Mouse (Mus musculus) gastrocnemius, postnatal 10 days (tissue): ENCODE data around the gene Fgfr4. TPM values are rescaled to one million over a fixed set of nuclear protein-coding genes. Genes with fewer than 3 reads are reported as not detected.
A peak's percentile ranks its signal among the peaks of the same experiment; 100 is the strongest.

Experiments
- DNase-seq: peaks from one replicate; pipeline ENCODE4 v3.0.0; 2021; ENCODE audit warnings: mixed read lengths
- total RNA-seq, 2 experiments: library from RNA; stranded (reverse); gene quantifications; 2 replicates each; pipeline ENCODE4 v1.2.3; 2021

Gene Fgfr4
- total RNA-seq, 2 experiments from 2014 or later = 16.3 to 24.5 TPM

DNA sequence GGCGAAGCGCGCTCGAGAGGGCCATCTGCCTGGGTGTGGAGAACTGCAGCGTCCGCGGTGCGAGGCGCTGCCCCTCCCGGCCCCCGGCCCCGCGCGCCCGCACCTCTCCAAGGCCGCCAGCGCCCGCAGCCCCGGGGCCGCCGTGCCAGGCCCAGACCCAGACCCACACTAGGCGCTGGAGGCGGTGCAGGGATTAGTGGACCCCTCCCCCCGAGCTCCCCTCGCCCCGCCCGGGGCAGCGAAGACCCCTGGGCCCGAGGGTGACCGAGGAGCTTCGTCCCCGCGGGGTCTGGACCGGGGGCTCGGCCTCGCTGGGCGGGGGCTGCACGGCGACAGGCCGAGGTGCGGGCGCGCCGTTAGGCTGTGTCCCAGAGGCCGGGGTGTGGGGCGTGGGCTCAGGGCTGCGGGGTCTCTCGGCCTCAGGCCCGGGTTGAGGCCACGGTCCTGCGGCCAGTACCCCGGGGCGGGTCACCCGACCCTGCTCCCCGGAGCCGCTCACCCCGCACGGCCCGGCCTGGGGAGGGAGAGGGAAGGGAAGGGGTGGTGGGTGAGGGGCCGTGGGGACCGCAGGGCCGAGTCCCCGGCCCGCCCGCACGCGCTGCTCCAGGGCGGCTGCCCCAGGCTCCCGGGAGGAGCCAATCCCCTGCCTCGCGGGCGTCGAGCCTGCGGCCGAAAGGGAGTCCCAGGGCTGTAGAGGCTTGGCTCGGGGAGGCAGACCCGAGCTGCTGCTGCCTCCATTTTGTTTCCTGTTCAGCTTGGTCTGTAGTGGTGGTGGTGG, 57.9 kb downstream of the Fgfr4 start:
- peak; percentile 58 for DNase-seq

- no peak for DNase-seq
These were observed 58.5 kb downstream of the Fgfr4 start for GRCm38 (mm10) chr13:55210971-55211220.

DNA sequence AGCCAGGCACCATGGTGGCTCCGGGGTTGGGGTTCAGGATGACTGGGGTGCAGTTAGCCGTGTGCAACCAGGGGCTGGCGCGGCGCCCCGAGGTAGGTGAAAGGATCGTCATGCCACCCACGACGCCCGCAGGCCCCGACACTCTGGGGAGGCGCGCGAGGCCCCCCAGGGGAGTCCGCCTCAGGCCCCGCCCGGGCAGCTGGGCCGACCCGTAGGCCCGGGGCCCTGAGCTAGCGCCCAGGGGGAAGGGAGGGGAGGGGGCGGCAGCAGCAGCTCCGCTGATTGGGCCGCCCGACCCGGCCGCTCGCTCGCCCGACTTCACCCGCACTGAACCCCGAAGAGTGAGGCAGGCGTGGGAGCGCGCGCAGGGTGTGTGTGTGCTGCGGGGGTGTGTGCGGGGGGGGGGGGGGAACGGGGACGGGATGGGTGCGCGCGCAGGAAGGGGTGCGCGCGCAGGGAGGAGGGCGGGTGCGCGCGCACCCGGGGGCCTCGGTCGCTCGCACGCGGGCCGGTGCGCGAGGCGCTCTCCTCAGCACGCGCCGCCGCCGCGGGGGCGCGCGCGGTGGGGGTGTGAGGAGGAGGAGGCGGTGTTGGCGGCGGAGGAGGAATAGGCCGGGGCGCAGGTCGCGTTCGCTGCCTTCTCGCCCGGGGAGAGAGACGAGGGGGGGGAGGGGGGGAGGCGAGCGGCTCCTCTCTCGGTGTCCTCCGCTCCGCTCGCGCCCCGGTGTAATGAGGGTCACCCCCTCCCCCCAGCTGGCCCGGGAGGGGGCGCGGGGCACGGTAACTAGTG, 59.0 kb downstream of the Fgfr4 start:
- peak; percentile 88 for DNase-seq

- DNase-seq = no peak
These were observed 59.5 kb downstream of the Fgfr4 start for GRCm38 (mm10) chr13:55212011-55212360.

GRCm38 (mm10) chr13:55212361-55213137, 60.1 kb downstream of the Fgfr4 start:
- peak; percentile 67 for DNase-seq

- DNase-seq = no peak
These were observed 60.8 kb downstream of the Fgfr4 start for GRCm38 (mm10) chr13:55213138-55213806.

Other genes with a start within 250 kb of the Fgfr4 start
- 1 to 10 TPM; 3.7 to 4.8 TPM for gene Unc5a, start 203.2 kb upstream of the Fgfr4 start, total RNA-seq
- 1 to 10 TPM in 1 of 2 experiments, under 1 TPM in 1; 0.85 to 1.3 TPM for gene Hk3, start 131.3 kb upstream of the Fgfr4 start, total RNA-seq
- 10 to 100 TPM; 17.3 to 22.8 TPM for gene Uimc1, start 52.3 kb upstream of the Fgfr4 start, total RNA-seq
- 10 to 100 TPM; 12.5 to 16.5 TPM for gene Zfp346, start 47.3 kb upstream of the Fgfr4 start, total RNA-seq
- not detected for gene Gm17617, start 19.1 kb upstream of the Fgfr4 start, total RNA-seq
- 10 to 100 TPM; 75.4 to 89.6 TPM for gene Nsd1, start 57.1 kb downstream of the Fgfr4 start, total RNA-seq
- 10 to 100 TPM; 66.3 to 79.2 TPM for gene Prelid1, start 167.9 kb downstream of the Fgfr4 start, total RNA-seq
- 10 to 100 TPM; 36.0 to 37.2 TPM for gene Rab24, start 169.3 kb downstream of the Fgfr4 start, total RNA-seq
- gene Mxd3, start 177.2 kb downstream of the Fgfr4 start, total RNA-seq = 1 to 10 TPM; 6.2 to 7.8 TPM
- 10 to 100 TPM; 37.0 to 45.1 TPM for gene Lman2, start 210.1 kb downstream of the Fgfr4 start, total RNA-seq
- gene Rgs14, start 217.1 kb downstream of the Fgfr4 start, total RNA-seq = under 1 TPM; 0.19 to 0.36 TPM
- under 1 TPM in 1 of 2 experiments, not detected in 1; 0.11 TPM for gene Slc34a1, start 245.5 kb downstream of the Fgfr4 start, total RNA-seq